Mouse (Mus musculus): ENCODE data around the gene Dennd5a.

The Dennd5a gene

DNA sequence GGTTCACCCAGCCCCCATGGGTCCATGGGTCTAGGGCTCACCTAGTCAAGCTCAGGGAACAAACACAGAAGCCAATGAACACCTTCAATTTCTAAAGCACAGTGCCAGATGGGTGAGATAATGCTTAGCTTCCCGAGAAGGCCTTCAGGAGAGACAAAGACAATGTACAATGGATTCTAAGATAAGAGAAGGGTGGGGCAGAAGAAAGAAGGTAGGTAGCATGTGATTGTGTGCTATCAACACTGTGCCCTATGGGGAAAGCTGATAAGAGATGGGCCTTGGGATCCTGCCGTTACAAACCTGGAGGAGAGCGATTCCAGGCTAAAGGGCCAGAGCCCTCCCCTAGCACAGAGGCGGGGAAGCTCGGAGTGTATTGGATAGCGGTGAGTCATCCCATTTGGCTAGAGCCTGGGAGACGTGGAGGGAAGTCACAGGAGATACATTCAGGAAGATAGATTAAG lies 107.5 kb downstream of the Dennd5a start:
- in situ Hi-C loops (cut with MboI; ENCODE audit: low pct_unique_long_range_greater_than_20kb in 1 of 2, low sequenced_read_pairs in 2 of 2, unreplicated experiment in 1 of 2): no loop called here

DNA sequence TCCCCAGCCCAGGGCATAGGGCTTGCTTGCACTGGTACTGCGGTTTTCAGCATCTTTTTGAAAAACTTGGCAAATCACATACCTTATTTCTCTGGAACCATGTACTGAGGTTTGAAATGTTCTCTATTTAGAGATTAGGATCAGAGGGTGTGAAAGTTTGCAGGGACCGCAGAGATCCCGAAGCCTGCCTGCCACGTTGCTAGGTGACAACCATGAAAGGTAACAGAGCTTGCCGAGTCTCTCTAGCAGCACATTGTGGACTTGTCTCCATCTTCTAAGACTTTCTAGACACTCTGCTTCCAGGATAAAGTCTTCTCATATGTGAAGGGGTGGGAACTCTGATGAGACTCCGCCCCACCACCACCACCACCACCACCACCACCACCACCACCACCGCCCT lies 108.3 kb downstream of the Dennd5a start:
- in situ Hi-C loops (cut with MboI; ENCODE audit: low pct_unique_long_range_greater_than_20kb in 1 of 2, low sequenced_read_pairs in 2 of 2, unreplicated experiment in 1 of 2): no loop called here

DNA sequence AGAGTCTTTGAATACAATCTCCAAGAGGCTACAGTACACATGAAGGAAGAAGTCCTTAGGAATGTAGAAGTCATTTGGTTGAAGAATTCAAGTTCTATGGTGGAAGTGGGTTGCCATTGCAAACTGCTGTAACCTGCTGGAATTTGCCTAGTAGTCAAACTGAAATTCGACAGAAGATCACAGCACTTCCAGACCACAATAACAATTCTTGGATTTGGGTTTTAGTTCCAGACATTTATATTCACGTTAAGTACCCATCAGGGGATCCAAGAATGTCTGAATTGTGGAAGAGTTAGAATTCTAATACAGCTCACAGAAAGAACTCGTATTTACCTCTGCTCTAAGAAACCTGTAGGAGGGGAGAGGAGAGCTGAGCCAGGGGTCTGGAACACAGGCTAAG lies 109.7 kb downstream of the Dennd5a start:
- in situ Hi-C loops (cut with MboI; ENCODE audit: low pct_unique_long_range_greater_than_20kb in 1 of 2, low sequenced_read_pairs in 2 of 2, unreplicated experiment in 1 of 2): no loop called here

DNA sequence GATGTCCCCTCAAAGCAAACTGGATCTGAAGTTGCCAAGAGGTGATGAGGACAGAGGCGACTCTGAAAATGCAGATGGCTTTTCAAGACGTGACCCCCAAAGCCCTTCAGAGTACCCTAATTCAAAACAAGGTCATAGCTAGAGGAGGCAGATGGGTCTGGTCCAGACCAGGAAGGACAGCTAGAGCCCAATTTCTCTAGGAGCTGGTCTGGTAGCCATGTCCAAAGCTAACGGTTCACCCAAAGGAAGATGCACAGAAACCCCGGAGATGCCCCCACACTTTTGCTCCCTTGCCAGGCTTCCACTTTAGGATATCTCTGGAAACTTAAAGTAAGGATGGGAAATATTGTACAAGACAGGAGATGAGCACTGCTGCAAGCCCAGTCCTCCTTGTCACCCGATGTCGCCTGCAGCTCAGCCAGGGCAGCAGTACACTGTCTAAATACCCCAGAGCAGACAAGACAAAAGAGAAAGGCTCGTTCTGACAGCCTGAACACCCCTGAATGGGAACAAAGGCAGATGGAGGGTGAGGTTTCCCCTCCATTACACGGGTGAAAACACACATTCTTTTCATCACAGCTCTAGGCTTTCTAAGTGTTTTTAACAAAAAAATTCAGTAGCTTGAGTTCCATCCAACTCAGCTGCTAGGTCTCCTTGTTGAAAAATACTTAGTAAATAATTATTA lies 110.4 kb downstream of the Dennd5a start:
- in situ Hi-C loops (cut with MboI; ENCODE audit: low pct_unique_long_range_greater_than_20kb in 1 of 2, low sequenced_read_pairs in 2 of 2, unreplicated experiment in 1 of 2): no loop called here

DNA sequence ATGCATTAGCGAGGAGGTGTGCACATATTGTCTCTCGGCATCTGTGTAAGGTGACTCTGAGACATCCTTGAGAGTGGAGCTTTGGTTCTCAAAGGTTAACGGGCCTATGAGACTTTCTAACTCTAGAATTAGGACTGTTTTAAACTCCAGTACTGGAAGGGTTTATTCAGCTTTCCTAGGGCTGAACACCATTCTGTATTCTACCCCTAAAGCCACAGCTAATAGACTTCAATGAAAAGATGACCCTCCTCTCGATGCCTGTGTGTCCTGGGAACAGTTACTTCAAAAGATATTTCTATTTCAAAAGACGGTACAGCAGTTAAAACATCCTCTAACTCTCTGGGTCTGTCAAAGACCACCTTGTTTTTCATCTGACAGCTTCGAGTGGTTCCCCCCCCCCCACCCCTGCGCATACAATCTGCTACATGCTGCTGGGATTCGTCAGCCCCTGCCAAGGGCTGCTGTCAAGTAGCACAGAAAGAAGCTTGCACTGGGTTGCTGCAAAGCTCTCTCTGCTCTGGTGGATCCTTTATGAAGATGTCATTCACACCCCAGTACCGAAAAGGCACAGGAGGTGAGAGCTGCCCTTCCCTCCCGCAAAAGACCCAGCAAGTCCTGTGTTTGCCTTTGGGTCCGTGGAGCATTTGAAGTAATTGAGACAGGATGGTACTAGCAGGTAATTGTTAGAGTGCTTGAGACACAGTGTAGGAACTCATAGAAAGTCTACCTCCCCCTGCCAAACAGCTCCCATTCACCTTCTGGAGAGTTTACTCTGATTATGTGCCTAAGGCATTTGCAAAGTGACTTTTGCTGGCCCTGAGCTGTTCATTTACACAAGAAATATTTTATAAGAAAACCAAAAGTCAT lies 111.2 kb downstream of the Dennd5a start:
- in situ Hi-C loops (cut with MboI; ENCODE audit: low pct_unique_long_range_greater_than_20kb in 1 of 2, low sequenced_read_pairs in 2 of 2, unreplicated experiment in 1 of 2): no loop called here

DNA sequence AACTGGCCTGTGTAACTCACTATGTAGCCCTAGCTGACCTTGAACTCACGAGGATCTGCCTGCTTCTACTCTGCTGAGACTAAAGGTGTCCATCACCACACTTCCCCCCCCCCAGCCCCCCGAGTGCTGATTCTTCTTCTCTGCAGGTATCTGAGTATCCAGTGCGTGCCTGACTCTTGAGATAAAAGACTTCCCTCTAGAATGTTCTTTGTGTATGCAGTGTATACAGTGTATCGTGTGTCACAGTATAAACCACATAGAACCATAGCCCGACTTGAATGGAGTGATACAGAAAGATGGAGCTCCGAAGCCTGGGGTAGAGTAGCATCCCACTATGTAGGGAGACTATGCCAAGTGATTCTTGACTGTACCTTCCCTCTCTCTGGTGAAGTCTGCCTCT lies 116.2 kb downstream of the Dennd5a start:
- in situ Hi-C loops (cut with MboI; ENCODE audit: low pct_unique_long_range_greater_than_20kb in 1 of 2, low sequenced_read_pairs in 2 of 2, unreplicated experiment in 1 of 2): no loop called here
